Mouse (Mus musculus) limb, embryonic 13.5 days (tissue): ENCODE measurements at regions not wholly inside any gene's neighbourhood (a gene's known extent, or its start where the extent isn't known, plus 50 kb on each side); places are given as distances from the start of the nearest gene placed in this dataset.
A peak's percentile ranks its signal among the peaks of the same experiment; 100 is the strongest.
"Not testable (repeated sequence)": the region's sequence is repeated elsewhere in the genome, so short reads cannot be mapped to it uniquely, and the experiment has no call there.

Experiments
- ATAC-seq: fragments of 200-750 bp; cut with Nextera tagmentation; 2 replicates; pipeline ENCODE4 v1.8.0; 2017; ENCODE audit warnings: low read depth, moderate number of reproducible peaks, moderate TSS enrichment; ENCODE audit not compliant: low FRiP score
- H3K27ac ChIP-seq: fragments of 300-500 bp; sonication (generic); 2 replicates; pipeline ENCODE4 v1.5.1; 2015; ENCODE audit warnings: inconsistent platforms, mild to moderate bottlenecking, moderate library complexity
- H3K27me3 ChIP-seq: fragments of 300-500 bp; sonication (generic); 2 replicates; pipeline ENCODE4 v1.6.1; 2015; ENCODE audit warnings: mild to moderate bottlenecking, inconsistent platforms
- H3K36me3 ChIP-seq: fragments of 300-500 bp; sonication (generic); 2 replicates; pipeline ENCODE4 v1.6.1; 2015; ENCODE audit warnings: inconsistent platforms, mild to moderate bottlenecking, moderate library complexity
- H3K4me1 ChIP-seq: fragments of 300-500 bp; sonication (generic); 2 replicates; pipeline ENCODE4 v1.6.1; 2015; ENCODE audit warnings: inconsistent platforms
- H3K4me2 ChIP-seq: fragments of 300-500 bp; sonication (generic); replicated peaks from 2 replicates; pipeline ENCODE4 v1.6.1; 2015; ENCODE audit warnings: inconsistent platforms, mild to moderate bottlenecking, moderate library complexity
- H3K4me3 ChIP-seq: fragments of 300-500 bp; sonication (generic); 2 replicates; pipeline ENCODE4 v1.5.1; 2015; ENCODE audit warnings: moderate library complexity, mild to moderate bottlenecking, inconsistent platforms
- H3K9ac ChIP-seq: fragments of 300-500 bp; sonication (generic); 2 replicates; pipeline ENCODE4 v1.6.1; 2015; ENCODE audit warnings: mild to moderate bottlenecking, inconsistent platforms
- H3K9me3 ChIP-seq: fragments of 300-500 bp; sonication (generic); 2 replicates; pipeline ENCODE4 v1.6.1; 2016; ENCODE audit warnings: inconsistent platforms
- WGBS: fragments of 180-500 bp; shearing (Covaris S2); methylation state at CpG from one replicate; pipeline ENCODE4 v1.1.7; 2015; 5-methylcytosine and 5-hydroxymethylcytosine counted together

DNA sequence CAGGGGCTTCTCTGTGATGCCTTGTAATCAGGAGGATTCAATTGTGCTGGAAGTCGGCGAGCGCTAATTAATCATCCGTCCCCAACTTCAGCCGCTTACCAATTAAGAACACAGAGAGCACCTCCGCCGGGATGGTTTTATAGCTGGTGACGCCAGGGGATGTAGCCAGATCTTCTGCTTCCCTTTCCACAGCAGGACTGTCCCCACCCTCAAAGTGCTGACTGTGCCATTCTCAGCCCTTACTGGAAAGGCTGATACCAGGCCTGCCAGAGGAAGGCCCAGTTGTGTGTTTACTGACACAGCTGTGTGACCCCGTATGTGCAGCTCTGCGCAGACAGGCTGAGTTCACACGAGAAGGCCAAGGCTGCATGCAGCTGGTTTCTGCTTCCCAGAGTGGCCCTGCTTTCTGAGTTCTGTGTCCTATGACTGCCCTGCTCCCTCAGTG lies 59.9 kb upstream of the Bend4 start:
- H3K4me3 ChIP-seq: no peak overlapping the region
- ATAC-seq: no peak
- 21% methylated on average over 11 of the region's 11 CpGs for WGBS
- H3K4me2 ChIP-seq: no peak overlapping the region
- H3K4me1 ChIP-seq: 0 out of 2 replicates have a peak, but pooled peaks cover 3% of the 10 kb centered on the region
- no peaks in the 10 kb centered on the region for H3K36me3 ChIP-seq
- no peak overlapping the region for H3K9ac ChIP-seq
- H3K27ac ChIP-seq: no peak overlapping the region
- no peaks in the 10 kb centered on the region for H3K9me3 ChIP-seq
- H3K27me3 ChIP-seq: 0 out of 2 replicates have a peak, but pooled peaks cover 3% of the 10 kb centered on the region

DNA sequence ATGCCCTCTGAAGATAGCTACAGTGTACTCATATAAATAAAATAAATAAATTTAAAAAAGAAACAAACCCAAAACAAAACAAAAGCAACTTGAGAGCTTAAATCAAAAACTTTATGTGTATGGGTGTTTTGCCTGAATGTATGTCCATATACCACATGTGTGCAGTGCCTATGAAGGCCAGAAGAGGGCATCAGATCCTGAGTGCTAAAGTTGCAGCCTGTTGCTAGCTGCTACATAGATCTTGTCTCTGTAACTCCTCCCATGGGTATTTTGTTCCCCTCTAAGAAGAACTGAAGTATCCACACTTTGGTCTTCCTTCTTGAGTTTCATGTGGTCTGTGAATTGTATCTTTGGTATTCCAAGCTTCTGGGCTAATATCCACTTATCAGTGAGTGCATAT lies 62.6 kb upstream of the Bend4 start:
- not testable (repeated sequence) for H3K9ac ChIP-seq, ATAC-seq, H3K36me3 ChIP-seq

DNA sequence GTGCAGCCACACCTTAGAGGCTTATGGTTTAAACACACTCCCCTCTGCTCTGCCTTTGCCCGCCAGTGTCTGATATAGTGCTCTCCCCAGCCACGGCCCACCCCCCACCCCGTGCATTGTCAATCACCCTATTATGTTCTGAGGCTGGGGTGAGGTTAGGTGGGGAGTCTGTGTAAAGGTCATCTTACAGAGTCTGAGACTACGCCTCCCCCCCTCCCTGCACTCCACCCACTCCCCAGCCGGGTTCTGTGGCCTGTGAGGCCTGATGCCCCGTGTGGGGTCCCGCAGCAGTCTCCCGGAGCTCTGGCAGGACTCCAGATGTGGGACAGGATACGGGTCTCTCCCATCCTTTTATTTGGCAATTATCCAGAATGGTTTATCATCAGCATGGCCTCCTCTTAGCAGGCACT lies 64.8 kb upstream of the Bend4 start:
- 0 out of 2 replicates have a peak, but pooled peaks cover 5% of the 10 kb centered on the region for H3K4me1 ChIP-seq
- WGBS: 30% methylated on average over 9 of the region's 9 CpGs
- H3K9ac ChIP-seq: no peak overlapping the region
- no peak overlapping the region for H3K4me2 ChIP-seq
- ATAC-seq: peak; percentile 48
- H3K27ac ChIP-seq: no peak overlapping the region
- H3K9me3 ChIP-seq: no peaks in the 10 kb centered on the region
- H3K27me3 ChIP-seq: 0 out of 2 replicates have a peak, but pooled peaks cover 2% of the 10 kb centered on the region
- no peak overlapping the region for H3K4me3 ChIP-seq
- no peaks in the 10 kb centered on the region for H3K36me3 ChIP-seq

More for the DNA sequence above, 62.6 kb upstream of the Bend4 start:
- not testable (repeated sequence) for H3K4me2 ChIP-seq, H3K27ac ChIP-seq, H3K9me3 ChIP-seq, H3K27me3 ChIP-seq, H3K4me1 ChIP-seq, H3K4me3 ChIP-seq

DNA sequence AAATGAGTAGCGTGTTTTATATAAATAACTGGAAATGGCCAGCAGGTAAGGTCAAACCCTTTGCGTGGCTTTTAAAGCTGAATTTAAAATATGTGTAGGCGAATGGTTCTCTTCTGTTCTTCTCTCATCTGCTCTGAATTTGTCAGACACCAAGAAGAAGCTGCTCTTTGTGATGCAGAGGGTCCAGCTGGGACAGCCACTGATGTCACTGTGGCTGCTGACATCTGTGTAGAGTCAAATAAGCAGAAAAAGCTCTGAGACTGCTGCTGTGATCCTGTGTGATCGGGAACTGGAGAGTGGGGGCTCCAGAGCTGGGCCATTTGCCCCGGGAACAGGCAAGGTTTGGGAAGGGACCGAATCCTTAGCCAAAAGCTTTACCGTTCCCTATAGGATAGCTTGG lies 68.6 kb upstream of the Bend4 start:
- no peak overlapping the region for H3K27ac ChIP-seq
- ATAC-seq: no peak
- H3K9me3 ChIP-seq: no peaks in the 10 kb centered on the region; the same call in 1 of the 2 replicates
- no peak overlapping the region for H3K4me3 ChIP-seq
- H3K4me1 ChIP-seq: 0 out of 2 replicates have a peak, but pooled peaks cover 5% of the 10 kb centered on the region
- H3K36me3 ChIP-seq: no peaks in the 10 kb centered on the region
- no peaks in the 10 kb centered on the region for H3K27me3 ChIP-seq
- H3K4me2 ChIP-seq: no peak overlapping the region
- no peak overlapping the region for H3K9ac ChIP-seq
- WGBS: 83% methylated on average over 7 of the region's 7 CpGs

DNA sequence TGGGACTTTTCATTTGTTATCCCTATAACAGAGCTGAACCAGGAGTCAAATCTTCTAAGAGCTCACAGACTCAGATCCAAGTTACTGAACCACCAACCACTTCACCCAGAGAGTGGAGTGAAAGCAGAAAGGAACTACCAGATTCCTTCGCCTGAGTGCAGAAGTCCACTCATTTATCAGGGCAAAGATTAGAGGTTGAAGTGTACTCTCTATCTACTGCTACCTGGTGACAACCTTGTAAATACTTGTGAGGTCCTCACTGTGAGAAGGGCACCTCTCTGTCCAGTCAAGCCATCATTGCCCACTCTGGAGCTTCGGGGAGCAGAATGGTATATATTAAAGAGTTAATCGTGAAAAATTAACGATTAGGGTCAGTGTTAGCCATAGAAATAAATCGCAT lies 87.4 kb upstream of the Shisa3 start:
- H3K4me2 ChIP-seq: no peak overlapping the region
- H3K27ac ChIP-seq: no peak overlapping the region
- 79% methylated on average over 5 of the region's 5 CpGs for WGBS
- H3K27me3 ChIP-seq: no peaks in the 10 kb centered on the region
- H3K4me3 ChIP-seq: no peak overlapping the region
- no peaks in the 10 kb centered on the region for H3K9me3 ChIP-seq
- no peaks in the 10 kb centered on the region for H3K4me1 ChIP-seq
- H3K9ac ChIP-seq: no peak overlapping the region
- no peak for ATAC-seq
- no peaks in the 10 kb centered on the region for H3K36me3 ChIP-seq

DNA sequence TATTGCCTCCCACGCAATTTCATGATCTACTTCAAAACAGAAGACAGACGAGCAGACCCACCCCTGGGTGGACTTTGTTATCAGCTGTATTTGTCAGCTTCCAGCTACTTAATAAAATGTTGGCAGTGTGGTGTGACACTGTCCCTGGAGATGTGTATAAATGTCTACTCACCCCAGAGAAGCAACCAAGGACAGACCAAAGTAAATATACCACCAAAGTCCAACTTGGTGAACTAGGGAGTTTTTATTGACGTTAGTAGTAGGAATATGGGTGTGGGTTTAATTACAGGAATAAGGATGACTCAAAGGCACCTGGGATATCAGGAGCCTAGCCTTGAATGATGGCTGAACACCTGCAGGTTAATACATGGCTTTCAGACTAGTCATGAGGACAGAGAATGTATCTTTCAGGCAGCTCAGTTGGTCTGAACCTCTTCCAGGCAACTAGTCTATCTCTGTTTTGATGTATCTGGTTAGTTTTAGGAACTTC lies 86.2 kb upstream of the Shisa3 start:
- no peak overlapping the region for H3K4me2 ChIP-seq
- no peaks in the 10 kb centered on the region for H3K9me3 ChIP-seq
- WGBS: 72% methylated on average over 3 of the region's 3 CpGs
- H3K4me1 ChIP-seq: no peaks in the 10 kb centered on the region
- H3K27ac ChIP-seq: no peak overlapping the region
- H3K9ac ChIP-seq: no peak overlapping the region
- H3K36me3 ChIP-seq: no peaks in the 10 kb centered on the region
- no peak for ATAC-seq
- H3K4me3 ChIP-seq: no peak overlapping the region
- no peaks in the 10 kb centered on the region for H3K27me3 ChIP-seq

DNA sequence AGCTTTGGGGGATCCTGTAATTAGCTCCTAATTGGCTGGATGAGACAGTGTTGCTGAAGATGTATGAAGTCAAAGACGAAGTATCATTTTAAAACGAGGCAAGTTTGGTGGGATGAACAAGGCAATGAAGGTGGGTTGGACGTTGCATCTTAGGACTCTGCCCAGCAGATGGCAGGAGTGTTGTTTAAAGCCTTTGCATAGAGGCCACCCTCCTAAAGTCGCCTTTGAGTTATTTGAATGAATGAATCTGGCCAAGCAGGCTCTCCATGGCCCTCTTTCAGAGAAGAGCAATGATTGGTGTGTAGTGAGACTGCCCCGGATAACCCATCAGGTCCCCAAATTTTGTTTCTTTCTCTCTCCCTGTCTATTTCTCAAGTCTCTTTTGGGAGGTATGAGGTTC lies 77.5 kb upstream of the Shisa3 start:
- Histone ChIP-seq H3K9ac (no peak overlapping the region), H3K4me1 (peaks cover 6% of the 10 kb centered on the region; the same call in 1 of the 2 replicates), H3K36me3 (no peaks in the 10 kb centered on the region), H3K27ac (no peak overlapping the region), H3K27me3 (peaks cover 23% of the 10 kb centered on the region), H3K4me2 (no peak overlapping the region), H3K9me3 (no peaks in the 10 kb centered on the region), H3K4me3 (no peak overlapping the region)
- WGBS: 57% methylated on average over 5 of the region's 5 CpGs
- ATAC-seq: no peak

DNA sequence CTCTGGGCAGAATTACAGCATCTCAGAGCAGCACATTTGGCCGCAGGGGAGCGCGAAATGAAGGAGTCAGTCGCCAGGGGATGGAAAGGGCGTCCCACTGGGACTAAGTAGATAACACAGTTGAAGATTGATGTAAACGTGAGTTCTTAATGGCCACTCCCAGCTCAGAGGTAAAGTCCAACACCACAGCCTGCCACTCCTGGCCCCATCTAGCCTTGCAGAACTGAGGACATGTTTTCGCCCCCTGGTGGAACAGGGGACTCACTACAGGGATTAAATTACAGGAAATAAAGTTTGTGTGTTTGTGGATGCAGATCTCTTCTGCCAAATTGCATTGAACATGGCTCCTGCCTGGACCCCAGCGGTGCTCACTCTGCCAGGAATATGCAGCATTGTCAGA lies 76.7 kb upstream of the Shisa3 start:
- no peak for ATAC-seq
- no peak overlapping the region for H3K4me2 ChIP-seq
- H3K36me3 ChIP-seq: no peaks in the 10 kb centered on the region
- H3K27ac ChIP-seq: no peak overlapping the region
- WGBS: 38% methylated on average over 8 of the region's 8 CpGs
- peaks cover 25% of the 10 kb centered on the region for H3K27me3 ChIP-seq
- no peak overlapping the region for H3K9ac ChIP-seq
- H3K4me1 ChIP-seq: peaks cover 6% of the 10 kb centered on the region; the same call in 1 of the 2 replicates
- no peaks in the 10 kb centered on the region for H3K9me3 ChIP-seq
- no peak overlapping the region for H3K4me3 ChIP-seq

DNA sequence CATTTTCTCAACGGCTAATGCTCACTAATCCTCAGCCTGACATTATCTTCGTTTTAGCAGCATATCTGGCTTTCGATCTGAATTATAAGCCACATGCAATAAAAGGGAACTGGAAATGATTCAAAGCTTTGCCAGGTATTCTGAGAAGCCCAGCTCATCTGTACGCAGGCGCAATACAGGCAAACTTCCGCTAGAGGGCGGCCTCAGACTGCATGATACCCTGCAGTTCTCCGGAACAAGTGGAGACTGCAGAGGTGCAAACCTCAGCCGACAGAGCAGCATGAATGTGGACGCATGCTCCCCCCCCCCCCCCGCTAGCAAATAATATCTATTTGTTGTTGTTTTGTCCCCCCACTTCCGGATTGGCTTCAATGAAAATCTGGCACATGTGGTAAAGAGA lies 75.3 kb upstream of the Shisa3 start:
- no peak overlapping the region for H3K27ac ChIP-seq
- ATAC-seq: peak; percentile 77

DNA sequence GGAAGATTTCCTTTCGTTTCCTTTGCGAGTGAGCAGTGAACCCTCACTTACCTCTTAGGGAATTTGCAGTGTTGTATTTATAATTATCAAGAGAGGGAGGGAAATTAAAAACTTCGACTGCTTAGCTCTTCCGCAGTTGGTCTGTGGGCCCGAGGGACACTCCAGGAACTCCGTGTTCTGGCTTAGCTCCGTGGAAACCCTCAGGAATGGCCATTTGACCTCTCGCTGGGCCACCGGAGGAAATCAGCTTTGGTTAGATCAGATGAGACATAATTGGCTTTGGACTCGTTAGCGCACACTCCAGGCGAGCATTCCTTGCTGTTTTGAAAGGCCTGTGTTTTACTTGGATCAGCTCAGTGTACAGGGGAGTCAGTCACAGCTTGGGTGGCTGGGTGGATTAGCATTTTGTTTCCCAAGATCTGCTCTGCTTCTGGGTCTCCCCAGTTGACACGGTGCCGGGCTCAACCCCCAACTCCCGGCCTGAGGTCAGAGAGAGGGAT lies 74.9 kb upstream of the Shisa3 start:
- peak; percentile 45 for ATAC-seq
- 20% methylated on average over 15 of the region's 15 CpGs for WGBS
- H3K4me3 ChIP-seq: peak overlapping the region; percentile 17

More for the DNA sequence above, 75.3 kb upstream of the Shisa3 start:
- H3K36me3 ChIP-seq: no peaks in the 10 kb centered on the region
- H3K9me3 ChIP-seq: no peaks in the 10 kb centered on the region
- H3K9ac ChIP-seq: no peak overlapping the region
- 2% methylated on average over 12 of the region's 12 CpGs for WGBS
- peaks cover 33% of the 10 kb centered on the region for H3K27me3 ChIP-seq
- peak overlapping the region; percentile 17 for H3K4me3 ChIP-seq
- peak overlapping the region; percentile 56 for H3K4me2 ChIP-seq
- peaks cover 6% of the 10 kb centered on the region; the same call in 1 of the 2 replicates for H3K4me1 ChIP-seq

DNA sequence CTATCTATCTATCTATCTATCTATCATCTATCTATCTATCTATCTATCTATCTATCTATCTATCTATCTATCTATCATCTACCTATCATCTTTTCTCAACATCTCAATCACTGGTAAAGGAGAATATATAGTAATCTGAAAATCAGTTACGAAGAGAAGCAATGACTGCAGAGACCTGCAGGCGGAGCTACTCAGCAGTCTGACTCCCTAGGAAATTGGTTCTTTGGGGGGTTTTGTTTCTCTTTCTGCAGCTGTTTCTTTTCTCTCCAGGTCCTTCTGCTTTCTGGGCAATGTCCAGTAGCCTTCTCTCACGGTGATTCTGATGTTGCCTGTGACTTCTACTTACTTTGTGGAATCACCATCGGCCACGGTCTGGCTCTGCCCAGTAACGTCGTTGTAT lies 73.6 kb upstream of the Shisa3 start:
- Histone ChIP-seq H3K27me3 (peaks cover 34% of the 10 kb centered on the region), H3K36me3 (no peaks in the 10 kb centered on the region), H3K4me3 (no peak overlapping the region), H3K27ac (no peak overlapping the region), H3K9me3 (no peaks in the 10 kb centered on the region), H3K4me2 (no peak overlapping the region), H3K9ac (no peak overlapping the region), H3K4me1 (peaks cover 9% of the 10 kb centered on the region; the same call in 1 of the 2 replicates)
- ATAC-seq: no peak
- 77% methylated on average over 7 of the region's 7 CpGs for WGBS

More for the DNA sequence above, 74.9 kb upstream of the Shisa3 start:
- no peaks in the 10 kb centered on the region for H3K9me3 ChIP-seq
- H3K27ac ChIP-seq: no peak overlapping the region
- H3K4me1 ChIP-seq: peaks cover 6% of the 10 kb centered on the region; the same call in 1 of the 2 replicates
- H3K9ac ChIP-seq: no peak overlapping the region
- H3K27me3 ChIP-seq: peaks cover 34% of the 10 kb centered on the region
- peak overlapping the region; percentile 56 for H3K4me2 ChIP-seq
- no peaks in the 10 kb centered on the region for H3K36me3 ChIP-seq

DNA sequence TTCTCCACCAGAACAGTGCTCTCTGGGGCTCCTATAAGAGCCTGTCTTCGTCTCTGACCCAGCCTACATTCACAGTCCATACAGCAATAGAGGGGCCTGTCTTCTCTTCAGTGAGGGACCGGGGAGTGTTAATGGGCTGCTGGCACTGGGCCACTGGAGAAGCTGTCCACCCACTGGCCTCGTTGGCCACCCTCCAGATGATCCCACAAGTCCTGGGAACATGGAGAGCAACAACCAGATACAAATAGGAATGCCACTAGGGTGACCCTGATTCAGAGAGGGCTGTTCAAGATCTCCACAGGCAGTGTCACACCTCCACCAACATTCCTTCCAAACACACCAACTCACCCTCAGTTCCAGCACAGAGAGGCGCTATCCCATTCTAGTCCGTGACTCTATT lies 69.7 kb upstream of the Shisa3 start:
- H3K9me3 ChIP-seq: no peaks in the 10 kb centered on the region
- H3K4me3 ChIP-seq: no peak overlapping the region
- H3K27me3 ChIP-seq: peaks cover 44% of the 10 kb centered on the region
- H3K4me1 ChIP-seq: peaks cover 5% of the 10 kb centered on the region; the same call in 1 of the 2 replicates
- H3K4me2 ChIP-seq: no peak overlapping the region
- no peak overlapping the region for H3K9ac ChIP-seq
- H3K36me3 ChIP-seq: no peaks in the 10 kb centered on the region
- ATAC-seq: no peak
- WGBS: 65% methylated on average over 5 of the region's 5 CpGs
- no peak overlapping the region for H3K27ac ChIP-seq
